Mouse (Mus musculus) megakaryocyte progenitor cell, adult 5-6 weeks (primary cell): ENCODE measurements around the gene Gad1. TPM values are rescaled to one million over a fixed set of nuclear protein-coding genes. Genes with fewer than 3 reads are reported as not detected.

ENCODE experiments used
- ATAC-seq: replicated peaks from 2 replicates; pipeline ENCODE4 v1.8.0; 2016; ENCODE audit warnings: mild to moderate bottlenecking, moderate TSS enrichment, inconsistent platforms; ENCODE audit not compliant: poor library complexity
- total RNA-seq, 2 experiments: library from RNA; stranded (forward) in 1 of 2; stranded (reverse) in 1 of 2; fragments of 157-497, 149-512 nt in 1 of 2; fragments of 200-1000 nt in 1 of 2; gene quantifications; 2 replicates each; pipeline versions ENCODE4 v1.2.3 to v1.2.4; 2015 to 2017

Gene Gad1
- total RNA-seq, 2 experiments from 2014 or later = not detected

DNA sequence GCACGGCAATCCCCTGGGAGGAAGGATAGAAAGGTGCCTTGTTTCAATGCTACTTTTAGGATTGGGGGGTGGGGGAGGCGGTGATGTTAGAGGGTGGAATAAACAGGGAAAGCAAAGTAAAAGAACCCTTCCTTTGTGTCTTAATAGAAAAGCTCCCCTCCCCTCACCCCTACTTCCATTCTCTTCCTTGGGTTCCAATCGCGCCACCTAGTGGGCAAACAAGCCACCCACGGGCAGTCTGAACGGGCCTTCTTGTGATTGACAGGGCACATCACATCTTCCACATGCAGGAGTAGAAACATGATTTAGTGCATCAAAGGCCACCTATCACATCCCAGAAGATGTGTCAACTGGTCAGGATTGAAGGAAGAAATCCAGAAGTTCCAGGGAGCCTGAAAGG lies 67.4 kb downstream of the Gad1 start:
- ATAC-seq = peak; percentile 54

GRCm38 (mm10) chr2:70622244-70622643 lies 69.4 kb downstream of the Gad1 start:
- peak; percentile 86 for ATAC-seq

DNA sequence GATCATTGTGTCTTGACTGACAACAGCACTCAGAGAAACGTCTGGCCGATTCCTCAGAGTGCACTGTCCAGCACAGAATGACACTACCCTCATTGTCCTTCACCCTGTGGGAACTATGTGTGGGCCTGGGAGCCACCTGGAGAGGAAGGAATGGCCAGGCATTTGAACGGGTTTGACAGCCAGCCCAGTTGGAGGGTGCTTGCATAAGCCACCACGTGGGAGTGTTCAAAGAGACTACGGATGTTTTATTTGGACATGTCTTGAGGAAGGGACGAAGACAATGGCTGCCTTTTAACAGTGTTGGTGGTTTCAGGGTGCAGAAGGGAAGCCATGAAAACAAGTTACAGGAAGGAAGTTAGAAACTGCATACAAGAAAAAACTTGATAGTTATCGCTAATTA lies 72.9 kb downstream of the Gad1 start:
- no peak for ATAC-seq

- ATAC-seq = peak; percentile 76
Measured at GRCm38 (mm10) chr2:70628397-70628796, 75.5 kb downstream of the Gad1 start.

GRCm38 (mm10) chr2:70629339-70629761 lies 76.5 kb downstream of the Gad1 start:
- peak; percentile 74 for ATAC-seq

GRCm38 (mm10) chr2:70629921-70630320 lies 77.0 kb downstream of the Gad1 start:
- ATAC-seq = no peak

DNA sequence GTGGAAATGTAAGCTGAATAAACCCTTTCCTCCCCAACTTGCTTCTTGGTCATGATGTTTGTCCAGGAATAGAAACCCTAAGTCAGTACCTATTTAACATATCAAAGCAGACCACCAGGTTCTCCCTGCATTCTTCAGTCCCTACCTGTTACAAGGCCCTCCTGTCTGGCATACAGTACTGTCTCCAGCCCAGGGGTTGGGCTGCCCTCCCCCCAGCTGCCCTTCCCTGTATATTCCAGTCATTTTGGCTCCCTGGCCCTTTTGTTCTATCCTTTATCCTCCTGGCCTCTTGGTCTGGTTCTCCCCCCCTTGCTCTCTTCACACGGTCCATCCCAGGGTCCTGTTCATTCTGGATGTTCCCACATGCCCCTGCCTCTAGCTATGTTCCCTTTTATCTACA lies 78.4 kb downstream of the Gad1 start:
- no peak for ATAC-seq

- ATAC-seq = no peak
Measured at GRCm38 (mm10) chr2:70632412-70632811, 79.5 kb downstream of the Gad1 start.

DNA sequence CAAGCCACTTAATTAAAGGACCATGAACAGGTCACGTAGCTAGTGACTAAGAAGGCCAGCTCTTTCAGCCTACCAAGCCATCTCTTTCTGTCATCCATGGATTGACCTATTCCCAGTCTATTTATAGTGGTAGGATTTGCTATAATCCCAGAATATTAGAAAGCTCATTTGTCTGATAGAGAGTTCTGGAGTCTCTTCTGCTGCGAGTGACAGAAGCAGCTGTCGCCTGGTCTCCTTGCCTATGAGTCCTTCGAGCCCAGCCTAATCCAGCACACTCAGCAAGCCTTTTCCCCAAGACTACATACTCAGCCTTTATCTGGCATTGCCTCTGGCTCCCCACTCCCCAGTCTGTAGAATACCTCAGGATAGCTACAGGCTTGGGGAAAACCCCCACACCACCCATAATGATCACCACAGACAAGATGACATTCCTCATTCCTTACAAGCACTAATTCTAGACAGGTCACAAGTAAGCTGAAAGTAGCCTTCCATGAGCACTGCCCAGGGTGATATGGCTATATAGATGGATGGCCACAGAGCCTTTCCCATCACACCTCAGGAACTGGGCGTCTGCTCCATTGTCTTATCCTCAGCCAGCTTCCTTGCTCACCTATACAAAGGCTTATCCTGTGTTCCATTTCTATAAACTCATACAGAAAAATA lies 81.3 kb downstream of the Gad1 start:
- no peak for ATAC-seq

GRCm38 (mm10) chr2:70640968-70641367 lies 88.1 kb downstream of the Gad1 start:
- 0 out of 2 replicates have a peak, but pooled peaks have one; percentile 50 for ATAC-seq

DNA sequence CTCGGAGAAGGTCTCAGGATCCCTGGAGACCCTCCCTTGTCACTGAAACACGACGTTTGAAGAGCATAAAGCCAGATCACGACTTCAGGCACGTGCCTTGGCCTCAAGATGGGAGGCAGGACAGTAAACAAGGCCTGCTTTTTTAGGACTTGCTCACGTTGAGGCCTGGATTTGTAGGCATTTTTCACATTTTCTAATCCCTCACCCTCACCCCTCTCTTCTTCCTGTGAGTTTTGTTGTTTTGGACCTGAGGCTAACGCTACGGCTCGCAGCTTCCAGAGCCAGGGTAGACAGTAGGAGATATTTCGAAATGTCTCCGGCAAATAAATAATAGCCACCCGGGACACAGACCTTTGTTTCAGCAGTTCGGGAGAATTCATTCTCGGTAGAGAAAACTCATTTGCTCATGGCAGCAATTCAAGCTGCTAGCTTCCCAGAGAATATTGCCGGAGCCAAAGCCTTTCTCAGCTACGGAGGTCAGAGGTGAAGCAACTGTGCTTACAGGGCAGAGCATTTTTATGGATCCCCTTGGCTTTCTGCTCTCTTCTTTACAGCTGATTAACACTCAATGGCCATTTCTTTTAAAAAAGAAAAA lies 90.2 kb downstream of the Gad1 start:
- no peak for ATAC-seq

DNA sequence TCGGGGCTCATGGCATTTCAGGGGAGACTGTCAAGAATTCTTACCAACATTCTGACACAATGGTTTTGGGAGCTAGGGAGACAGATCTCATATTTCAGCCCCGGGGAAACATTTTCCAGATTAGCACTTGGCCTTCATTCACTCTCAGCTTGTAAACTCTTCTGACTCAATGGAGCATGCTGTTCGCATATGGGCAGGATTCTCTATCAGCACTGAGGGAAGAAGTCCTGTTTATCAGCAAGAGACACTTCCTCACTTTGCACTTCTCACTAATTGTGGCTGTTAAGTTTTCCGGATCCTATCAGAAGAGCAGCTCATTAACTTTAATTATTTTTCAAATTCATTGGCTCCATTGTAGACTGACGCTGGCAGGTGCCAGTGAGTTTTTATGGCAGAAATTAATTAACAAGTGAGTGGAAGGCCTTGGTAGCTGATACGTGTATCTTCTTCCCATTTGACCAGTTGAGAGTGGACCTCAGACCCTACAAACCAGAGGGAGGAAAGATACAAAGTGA lies 92.5 kb downstream of the Gad1 start:
- no peak for ATAC-seq

DNA sequence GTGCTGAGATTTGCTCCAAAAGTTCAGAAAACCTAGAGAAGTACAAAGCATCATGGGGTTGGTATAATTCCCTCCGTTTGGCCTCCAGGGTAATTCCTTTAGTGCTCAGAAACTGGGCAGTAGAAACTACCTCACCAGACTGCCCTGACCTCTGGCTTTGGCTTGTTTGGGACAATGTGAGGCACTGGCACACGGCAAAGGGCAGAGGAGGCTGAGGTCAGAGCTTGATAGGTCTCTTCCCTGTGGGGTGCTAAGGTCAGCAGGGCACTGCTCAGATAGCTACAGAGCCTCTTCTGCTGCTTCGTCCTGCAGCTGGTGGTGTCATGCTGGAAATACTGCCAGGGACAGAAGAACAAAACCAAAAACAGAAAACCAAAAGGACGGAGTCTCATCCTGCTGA lies 94.8 kb downstream of the Gad1 start:
- ATAC-seq = no peak

DNA sequence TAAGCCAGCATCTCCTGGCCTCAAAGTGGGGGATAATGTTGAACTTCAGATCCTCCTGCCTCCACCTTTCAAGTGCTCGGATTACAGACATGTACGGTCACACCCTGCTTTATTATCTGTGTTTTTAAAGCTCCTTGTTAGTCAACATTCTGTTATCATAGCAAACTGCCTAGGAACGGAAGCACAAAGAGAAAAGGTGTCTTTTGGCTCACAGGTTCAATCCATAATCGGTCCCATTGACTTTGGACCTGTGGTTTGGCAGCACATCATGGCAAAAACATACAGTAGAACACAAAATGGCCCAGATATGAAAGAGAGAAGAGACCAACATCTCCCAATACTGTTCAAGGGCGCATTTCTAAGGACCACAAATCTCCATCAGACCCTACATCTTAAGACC lies 95.4 kb downstream of the Gad1 start:
- no peak for ATAC-seq

- no peak for ATAC-seq
Measured at GRCm38 (mm10) chr2:70649471-70649870, 96.6 kb downstream of the Gad1 start.

Other genes with a start within 250 kb of the Gad1 start
- gene Sp5, start 78.1 kb upstream of the Gad1 start, total RNA-seq (2015) = not detected in 2 replicates
- not detected in 2 replicates for gene Sp5, start 78.1 kb upstream of the Gad1 start, total RNA-seq (2017)
- gene Erich2, start 44.3 kb upstream of the Gad1 start, total RNA-seq (2015) = not detected in 2 replicates
- not detected in 2 replicates for gene Erich2, start 44.3 kb upstream of the Gad1 start, total RNA-seq (2017)
- gene Gorasp2, start 108.5 kb downstream of the Gad1 start, total RNA-seq (2015) = 262 and 265 TPM in 2 replicates
- 77.4 and 92.2 TPM in 2 replicates for gene Gorasp2, start 108.5 kb downstream of the Gad1 start, total RNA-seq (2017)
- not detected in 2 replicates for gene Gm26558, start 109.0 kb downstream of the Gad1 start, total RNA-seq (2015)
- gene Gm26558, start 109.0 kb downstream of the Gad1 start, total RNA-seq (2017) = not detected in 2 replicates